Mouse (Mus musculus): ENCODE data around the gene Olfr95. TPM values are rescaled to one million over a fixed set of nuclear protein-coding genes. Genes with fewer than 3 reads are reported as not detected.

The Olfr95 gene
- polyA plus RNA-seq, 1 experiment = 0.40 TPM

GRCm38 (mm10) chr17:37210884-37211768, 1.8 kb downstream of the Olfr95 start:
- Histone ChIP-seq H3K4me1 (ENCODE audit: control insufficient read depth, insufficient read depth, low read length) (no peaks in the 10 kb centered on the region), H3K4me3 (replicated peaks; ENCODE audit: control insufficient read depth, low read depth, low read length) (no peak overlapping the region), H3K27ac (ENCODE audit: control insufficient read depth, insufficient read depth, low read depth, low read length, poor library complexity) (no peak overlapping the region)
- 17% methylated on average over 40 of the region's 40 CpGs for WGBS
- no peak for TF ChIP-seq POLR2A (IDR thresholded peaks at IDR 0.05; ENCODE audit: borderline replicate concordance, control insufficient read depth, low read depth, low read length)

DNA sequence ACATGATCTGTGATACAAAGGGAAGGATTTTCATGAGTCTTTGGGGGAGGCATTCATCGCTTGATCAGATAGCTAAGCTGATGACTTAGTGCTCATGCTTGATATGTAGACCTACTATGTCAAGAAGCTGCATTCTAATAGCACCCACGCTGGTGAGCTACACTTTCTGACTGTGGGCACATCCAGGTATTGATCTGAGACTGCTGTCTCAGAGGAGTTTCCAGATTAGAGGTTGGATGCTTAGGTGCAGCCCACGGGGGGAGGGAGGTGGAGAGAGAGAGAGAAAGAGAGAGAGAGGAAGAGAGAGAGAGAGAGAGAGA, 9.0 kb downstream of the Olfr95 start:
- 30% methylated on average over 3 of the region's 3 CpGs for WGBS
- TF ChIP-seq CTCF (IDR thresholded peaks at IDR 0.05; ENCODE audit: control insufficient read depth, insufficient read depth, low read length) (no peak), POLR2A (IDR thresholded peaks at IDR 0.05; ENCODE audit: borderline replicate concordance, control insufficient read depth, low read depth, low read length) (no peak)
- H3K4me1 ChIP-seq (ENCODE audit: control insufficient read depth, insufficient read depth, low read length) = no peaks in the 10 kb centered on the region
- no peak overlapping the region for H3K27ac ChIP-seq (ENCODE audit: control insufficient read depth, insufficient read depth, low read depth, low read length, poor library complexity)
- no peak overlapping the region for H3K4me3 ChIP-seq (replicated peaks; ENCODE audit: control insufficient read depth, low read depth, low read length)

DNA sequence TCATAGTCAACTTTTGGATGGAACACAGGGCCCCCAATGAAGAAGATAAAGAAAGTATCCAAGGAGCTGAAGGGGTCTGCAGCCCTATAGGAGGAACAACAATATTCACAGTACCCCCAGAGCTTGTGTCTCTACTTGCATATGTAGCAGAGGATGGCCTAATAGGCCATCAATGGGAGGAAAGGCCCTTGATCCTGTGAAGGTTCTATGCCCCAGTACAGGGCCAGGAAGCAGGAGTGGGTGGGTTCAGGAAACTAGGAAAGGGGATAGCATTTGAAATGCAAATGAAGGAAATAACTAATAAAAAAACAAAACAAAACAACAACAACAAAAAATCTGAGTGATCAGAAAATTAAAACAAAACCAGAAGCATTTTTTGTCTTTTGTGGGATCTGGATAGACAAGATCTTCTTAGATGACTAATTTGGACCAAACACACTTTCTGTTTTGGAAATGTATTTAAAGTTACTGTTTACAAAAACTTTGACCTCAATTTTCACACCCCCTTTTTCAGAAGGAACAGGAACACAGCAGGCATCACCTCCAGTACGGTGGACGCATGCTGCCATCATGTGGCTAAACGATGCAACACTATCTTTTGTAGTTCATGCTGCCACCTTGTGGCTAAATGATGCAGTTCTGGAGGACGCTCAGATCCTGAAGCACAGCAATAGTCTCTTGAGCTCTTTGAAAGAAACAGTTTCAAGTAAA, 9.6 kb downstream of the Olfr95 start:
- under 1% methylated on average over 4 of the region's 4 CpGs for WGBS
- TF ChIP-seq CTCF (IDR thresholded peaks at IDR 0.05; ENCODE audit: control insufficient read depth, insufficient read depth, low read length) = peak; percentile 98
- TF ChIP-seq POLR2A (IDR thresholded peaks at IDR 0.05; ENCODE audit: borderline replicate concordance, control insufficient read depth, low read depth, low read length) = no peak

DNA sequence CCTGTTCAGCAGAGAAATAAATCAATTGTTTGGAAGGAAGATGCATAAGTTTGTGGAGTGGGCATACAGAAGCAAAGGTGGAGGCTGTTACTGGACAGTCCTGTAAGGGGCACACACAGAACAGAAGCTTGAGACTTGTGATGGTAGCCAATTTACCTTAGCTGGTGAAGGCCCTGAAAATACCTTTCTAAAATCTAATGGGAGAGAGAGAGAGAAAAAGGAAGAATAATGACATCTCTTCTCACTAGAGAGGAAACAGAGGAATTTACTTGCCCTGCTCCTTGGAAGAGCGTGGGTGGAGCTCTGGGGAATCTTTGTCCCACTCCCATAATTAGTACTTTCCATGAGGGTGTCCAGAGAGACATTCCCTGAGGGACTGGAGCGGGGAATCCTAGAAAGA, 12.0 kb downstream of the Olfr95 start, which contains the start of gene Olfr94:
Olfr94 (minus strand) TSS at position 101 of the 400 bp plus-strand sequence.
- H3K4me3 ChIP-seq (replicated peaks; ENCODE audit: control insufficient read depth, low read depth, low read length) = no peak within 1 kb of the TSS
- 71% methylated on average over 2 of the region's 2 CpGs for WGBS

More for the DNA sequence above, 9.6 kb downstream of the Olfr95 start:
- Histone ChIP-seq H3K27ac (ENCODE audit: control insufficient read depth, insufficient read depth, low read depth, low read length, poor library complexity) (no peak overlapping the region), H3K4me1 (ENCODE audit: control insufficient read depth, insufficient read depth, low read length) (no peaks in the 10 kb centered on the region), H3K4me3 (replicated peaks; ENCODE audit: control insufficient read depth, low read depth, low read length) (no peak overlapping the region)

GRCm38 (mm10) chr17:37196845-37197724, 15.8 kb downstream of the Olfr95 start:
- WGBS = 3% methylated on average over 77 of the region's 77 CpGs
- H3K4me3 ChIP-seq (replicated peaks; ENCODE audit: control insufficient read depth, low read depth, low read length) = no peak overlapping the region
- TF ChIP-seq POLR2A (IDR thresholded peaks at IDR 0.05; ENCODE audit: borderline replicate concordance, control insufficient read depth, low read depth, low read length) = no peak

More for the DNA sequence above, 12.0 kb downstream of the Olfr95 start, which contains the start of gene Olfr94:
- Histone ChIP-seq H3K27ac (ENCODE audit: control insufficient read depth, insufficient read depth, low read depth, low read length, poor library complexity) (no peak within 1 kb of the TSS), H3K4me1 (ENCODE audit: control insufficient read depth, insufficient read depth, low read length) (no peaks in the 10 kb centered on the region)
- TF ChIP-seq POLR2A (IDR thresholded peaks at IDR 0.05; ENCODE audit: borderline replicate concordance, control insufficient read depth, low read depth, low read length) = no peak
- TF ChIP-seq CTCF (IDR thresholded peaks at IDR 0.05; ENCODE audit: control insufficient read depth, insufficient read depth, low read length) = no peak

DNA sequence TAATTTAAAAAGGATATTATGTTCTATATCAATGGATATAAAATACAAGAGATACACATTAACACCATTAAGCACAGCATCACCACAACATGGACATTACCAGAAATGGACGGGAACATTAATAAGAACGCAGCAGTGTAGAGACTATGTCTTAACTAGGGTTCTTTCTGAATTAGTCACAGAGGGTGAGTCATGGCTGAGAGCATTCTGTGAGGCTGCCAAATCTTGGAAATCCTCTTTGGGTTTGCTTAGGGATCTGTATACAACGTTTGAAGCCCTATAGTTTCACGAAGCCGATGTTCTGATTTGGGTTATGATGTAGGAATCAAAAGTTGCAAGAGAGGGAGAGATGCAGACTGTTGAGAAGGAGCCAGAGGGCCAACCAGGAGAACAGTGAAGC, 18.1 kb downstream of the Olfr95 start:
- Histone ChIP-seq H3K4me1 (ENCODE audit: control insufficient read depth, insufficient read depth, low read length) (no peaks in the 10 kb centered on the region), H3K27ac (ENCODE audit: control insufficient read depth, insufficient read depth, low read depth, low read length, poor library complexity) (no peak overlapping the region), H3K4me3 (replicated peaks; ENCODE audit: control insufficient read depth, low read depth, low read length) (no peak overlapping the region)
- TF ChIP-seq POLR2A (IDR thresholded peaks at IDR 0.05; ENCODE audit: borderline replicate concordance, control insufficient read depth, low read depth, low read length) (no peak), CTCF (IDR thresholded peaks at IDR 0.05; ENCODE audit: control insufficient read depth, insufficient read depth, low read length) (no peak)
- WGBS = 81% methylated on average over 5 of the region's 5 CpGs

More at GRCm38 (mm10) chr17:37196845-37197724, 15.8 kb downstream of the Olfr95 start:
- Histone ChIP-seq H3K4me1 (ENCODE audit: control insufficient read depth, insufficient read depth, low read length) (no peaks in the 10 kb centered on the region), H3K27ac (ENCODE audit: control insufficient read depth, insufficient read depth, low read depth, low read length, poor library complexity) (no peak overlapping the region)

DNA sequence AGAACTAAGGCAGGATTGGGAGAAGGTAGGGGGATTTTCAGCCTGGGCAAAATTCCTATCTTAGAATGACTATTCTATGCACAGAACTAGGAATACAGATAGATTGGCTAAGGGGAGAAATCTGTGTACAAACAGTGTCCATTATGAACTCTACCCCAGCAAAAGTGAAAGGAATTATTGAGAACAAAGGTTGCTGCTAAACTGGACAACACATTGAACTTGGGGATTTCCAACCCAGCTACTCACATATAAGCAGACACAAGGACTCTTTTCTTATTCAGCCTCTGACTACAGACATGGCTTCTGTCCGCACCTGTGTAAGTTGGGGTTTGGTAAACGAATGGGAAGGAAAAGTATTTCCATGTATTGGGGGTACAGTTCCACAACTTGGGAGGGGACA, 19.3 kb downstream of the Olfr95 start, which contains the start of gene Ubd:
Ubd (plus strand) TSS at position 237 of the 400 bp plus-strand sequence.
- 79% methylated on average over 2 of the region's 2 CpGs for WGBS
- no peaks in the 10 kb centered on the region for H3K4me1 ChIP-seq (ENCODE audit: control insufficient read depth, insufficient read depth, low read length)
- H3K4me3 ChIP-seq (replicated peaks; ENCODE audit: control insufficient read depth, low read depth, low read length) = no peak within 1 kb of the TSS
- H3K27ac ChIP-seq (ENCODE audit: control insufficient read depth, insufficient read depth, low read depth, low read length, poor library complexity) = no peak within 1 kb of the TSS
- TF ChIP-seq POLR2A (IDR thresholded peaks at IDR 0.05; ENCODE audit: borderline replicate concordance, control insufficient read depth, low read depth, low read length) = no peak
- TF ChIP-seq CTCF (IDR thresholded peaks at IDR 0.05; ENCODE audit: control insufficient read depth, insufficient read depth, low read length) = no peak

DNA sequence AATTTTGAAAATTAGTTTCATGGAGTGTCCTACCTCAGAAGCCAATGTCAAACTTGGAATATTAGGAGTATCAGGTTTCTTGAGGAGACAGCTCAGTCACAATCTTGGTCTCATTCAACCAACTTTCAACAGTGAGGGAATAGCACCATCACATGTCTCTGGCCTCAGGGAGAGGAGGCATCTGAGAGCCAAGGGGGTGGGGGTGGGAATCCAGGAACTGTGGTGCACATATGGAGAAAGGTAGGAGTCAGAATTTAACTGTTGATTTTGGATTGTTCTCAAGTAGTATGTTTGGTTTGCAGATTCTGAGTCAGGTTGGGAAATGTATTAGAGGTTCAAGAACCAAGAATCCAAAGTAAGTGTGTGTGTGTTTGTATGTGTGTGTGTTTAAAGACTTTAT, 19.9 kb downstream of the Olfr95 start:
- H3K4me1 ChIP-seq (ENCODE audit: control insufficient read depth, insufficient read depth, low read length) = no peaks in the 10 kb centered on the region
- TF ChIP-seq POLR2A (IDR thresholded peaks at IDR 0.05; ENCODE audit: borderline replicate concordance, control insufficient read depth, low read depth, low read length) = no peak
- TF ChIP-seq CTCF (IDR thresholded peaks at IDR 0.05; ENCODE audit: control insufficient read depth, insufficient read depth, low read length) = no peak
- no peak overlapping the region for H3K4me3 ChIP-seq (replicated peaks; ENCODE audit: control insufficient read depth, low read depth, low read length)
- no peak overlapping the region for H3K27ac ChIP-seq (ENCODE audit: control insufficient read depth, insufficient read depth, low read depth, low read length, poor library complexity)

Data from bone marrow, adult 2 months (tissue).